Mouse (Mus musculus) brain, embryonic 14.5 days (tissue): ENCODE data around the gene Car1. TPM values are rescaled to one million over a fixed set of nuclear protein-coding genes. Genes with fewer than 3 reads are reported as not detected.
"Not testable (repeated sequence)": the region's sequence is repeated elsewhere in the genome, so short reads cannot be mapped to it uniquely, and the experiment has no call there.

Experiments used
- DNase-seq: peaks from one replicate; pipeline ENCODE4 v3.0.0-alpha.2; 2011; ENCODE audit warnings: low read depth
- CTCF ChIP-seq: fragments of 200-500 bp; IDR thresholded peaks from 2 replicates; pipeline ENCODE4 v1.5.1; 2012; ENCODE audit warnings: inconsistent platforms, mild to moderate bottlenecking, moderate library complexity, borderline replicate concordance; ENCODE audit not compliant: insufficient read depth, insufficient read length; ENCODE audit errors: extremely low read depth
- POLR2A ChIP-seq: fragments of 200-500 bp; IDR thresholded peaks from 2 replicates; pipeline ENCODE4 v1.6.1; 2012; ENCODE audit warnings: mild to moderate bottlenecking, inconsistent platforms, borderline replicate concordance; ENCODE audit not compliant: poor library complexity, insufficient read depth, insufficient read length, severe bottlenecking; ENCODE audit errors: extremely low read depth
- polyA plus RNA-seq: library from polyadenylated mRNA; depleted of rRNA; stranded (reverse); fragments of >200 nt; gene quantifications from 2 replicates; pipeline ENCODE4 v1.2.3, GENCODE M21; 2012; rRNA removed

Gene Car1
- polyA plus RNA-seq = not detected in 2 replicates

DNA sequence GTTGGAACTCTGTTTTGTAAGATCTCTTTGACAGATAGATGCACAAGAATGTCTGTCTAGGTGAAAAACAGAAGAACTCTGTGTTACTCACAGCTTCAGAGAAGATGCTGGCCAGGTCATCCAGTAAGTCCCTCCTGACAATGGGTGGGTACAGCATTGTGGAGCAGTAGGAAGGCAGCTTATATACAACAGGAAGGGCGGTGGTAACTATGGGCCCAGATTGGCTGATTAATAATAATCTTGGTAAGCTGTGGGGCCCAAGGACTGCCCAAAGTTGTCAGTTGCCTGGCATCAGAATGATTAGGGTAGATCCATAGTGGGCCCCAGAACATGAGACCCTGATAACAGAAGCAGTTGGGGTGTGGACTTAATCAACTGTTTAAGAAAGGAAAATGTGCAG, at the start of gene Car1:
Gene Car1 (minus strand): TSS at position 158 of the 400 bp plus-strand sequence.
- TF ChIP-seq POLR2A (no peak), CTCF (no peak)
- DNase-seq = no peak

DNA sequence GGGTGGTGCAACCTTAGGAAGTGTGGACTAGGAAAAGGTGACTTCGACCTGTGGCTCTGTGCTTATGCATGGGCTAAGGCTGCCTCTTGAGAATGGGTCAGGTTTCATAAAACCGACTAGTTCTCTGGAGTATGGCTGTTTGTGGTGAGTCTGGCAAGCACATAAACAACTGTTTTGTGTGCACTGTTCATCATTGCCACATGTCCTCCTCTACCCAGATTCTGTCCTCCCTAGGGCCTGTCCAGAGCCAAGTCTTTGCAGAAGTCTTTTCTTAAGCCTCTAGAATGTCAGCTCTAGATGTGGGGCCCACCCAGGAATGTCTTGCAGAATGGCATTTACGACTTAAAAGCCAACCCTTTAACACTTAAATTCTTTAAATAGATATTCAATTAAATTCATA, 49.7 kb upstream of the Car1 start:
- TF ChIP-seq POLR2A (no peak), CTCF (no peak)
- no peak for DNase-seq

DNA sequence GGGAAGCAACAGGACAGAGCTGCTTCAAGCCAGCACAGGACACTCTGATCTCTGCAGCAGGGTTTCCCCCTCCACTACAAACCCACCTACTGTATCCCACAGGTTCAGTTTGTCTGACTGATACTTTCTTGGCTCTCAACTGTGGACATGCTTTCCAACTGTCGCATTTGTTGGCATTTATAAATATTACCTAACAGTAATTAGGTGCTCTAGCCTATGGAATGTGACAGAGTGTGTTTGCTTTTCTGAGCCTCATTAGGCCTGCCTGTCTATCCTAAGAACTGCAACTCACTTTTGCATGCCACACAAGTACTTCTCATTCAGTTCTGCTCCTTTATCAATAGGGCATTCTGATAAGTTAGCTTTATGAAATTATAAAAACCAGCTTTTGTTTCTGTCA, 46.3 kb upstream of the Car1 start:
- peak; percentile 52 for DNase-seq
- TF ChIP-seq CTCF = no peak
- TF ChIP-seq POLR2A = no peak

DNA sequence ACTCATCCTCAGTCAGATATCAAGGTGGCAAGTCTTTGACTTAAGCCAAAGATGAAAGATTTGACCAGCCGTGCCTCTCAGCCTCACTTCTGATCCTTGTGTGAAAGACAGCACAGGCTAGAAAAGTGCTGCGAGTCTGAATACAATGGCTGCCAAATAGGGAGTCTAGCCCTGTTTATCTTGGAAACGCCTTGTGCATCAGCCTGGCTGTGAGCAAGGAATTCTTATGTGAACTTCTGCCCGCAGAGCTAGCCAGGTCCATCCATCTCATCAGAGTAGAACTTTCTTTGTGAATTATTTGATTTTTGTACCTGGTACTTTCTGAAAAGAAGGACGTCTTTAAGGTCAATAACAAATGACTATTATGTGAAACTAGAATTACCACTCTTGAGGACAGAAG, 45.8 kb upstream of the Car1 start:
- no peak for DNase-seq
- TF ChIP-seq CTCF = no peak
- TF ChIP-seq POLR2A = no peak

DNA sequence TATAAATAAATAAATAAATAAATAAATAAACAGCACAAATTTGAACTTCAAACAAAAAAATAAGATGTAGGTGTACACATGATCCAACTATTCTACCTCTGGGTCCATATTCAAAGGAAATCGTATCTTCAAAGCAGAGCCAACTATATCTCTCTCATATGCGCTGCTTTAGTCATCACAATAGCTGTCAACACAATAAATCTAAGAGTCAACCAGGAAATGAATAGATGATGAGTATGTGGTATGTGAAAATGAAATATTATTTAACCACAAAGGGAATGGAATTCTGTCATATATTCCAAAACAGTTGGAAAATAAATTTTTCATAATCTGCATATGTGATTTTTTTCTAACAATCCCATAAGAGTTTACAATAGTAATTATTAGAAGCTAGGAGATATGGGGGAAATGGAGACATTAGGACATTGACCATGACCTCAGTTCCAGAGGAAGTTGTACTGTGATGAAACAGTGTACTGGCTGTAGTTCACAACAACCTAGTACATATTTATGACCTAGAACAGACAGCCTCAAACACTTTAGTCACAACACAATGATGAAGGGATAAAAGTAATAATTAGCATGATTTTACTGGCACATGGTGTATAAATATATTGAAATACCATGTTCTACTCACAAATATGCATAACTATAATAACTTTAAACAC, 40.6 kb upstream of the Car1 start:
- DNase-seq = no peak
- TF ChIP-seq CTCF (no peak), POLR2A (no peak)

DNA sequence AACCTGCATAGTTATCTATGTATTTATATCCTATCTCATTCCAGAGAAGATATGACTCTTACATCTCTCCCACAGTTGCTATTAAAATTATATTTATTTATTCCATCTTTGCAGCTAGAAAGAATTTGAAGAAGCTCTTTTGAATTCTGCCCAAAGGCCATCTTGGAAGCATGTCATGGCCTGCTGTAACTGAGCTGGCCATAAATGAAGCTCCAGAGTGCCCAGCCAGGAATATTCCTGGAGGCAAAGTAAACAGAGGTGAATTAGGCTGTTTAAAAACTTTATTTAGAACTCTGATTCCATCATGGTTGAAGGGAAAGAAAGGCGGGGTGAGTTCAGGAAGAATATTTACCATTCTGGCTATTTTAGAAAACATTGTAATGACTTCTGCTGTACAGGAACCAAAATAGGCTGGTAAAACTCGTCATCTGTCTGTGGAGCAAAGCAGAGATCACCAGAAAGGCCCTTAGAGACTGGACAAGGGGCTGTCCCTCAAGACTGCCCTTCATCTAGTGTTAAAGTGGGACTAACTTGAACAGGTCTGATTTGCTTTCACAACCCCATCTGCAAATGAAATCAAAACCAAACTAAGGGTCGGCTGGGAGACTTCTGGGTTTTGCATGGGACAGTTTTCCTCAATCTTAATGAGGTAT, 31.4 kb upstream of the Car1 start:
- no peak for DNase-seq
- TF ChIP-seq POLR2A (no peak), CTCF (no peak)

DNA sequence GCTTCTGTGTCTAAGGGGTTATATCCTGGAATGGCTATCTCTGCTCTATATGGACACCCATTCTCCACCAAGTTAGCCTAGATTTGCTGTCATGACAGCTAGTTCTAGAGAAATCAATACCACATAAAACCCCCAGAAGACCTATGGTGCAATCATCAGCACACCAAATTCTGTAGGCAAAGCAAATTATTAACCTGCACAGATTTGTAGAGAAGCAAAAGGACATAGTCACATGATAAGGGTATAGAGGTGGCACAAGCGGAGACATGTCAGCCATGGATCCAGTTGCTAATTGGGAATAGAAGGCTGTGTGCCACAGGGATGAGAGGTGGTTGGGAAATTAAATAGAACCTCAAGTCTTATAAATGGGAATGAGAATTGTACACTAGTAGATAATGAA, 30.8 kb upstream of the Car1 start:
- TF ChIP-seq CTCF (no peak), POLR2A (no peak)
- no peak for DNase-seq

DNA sequence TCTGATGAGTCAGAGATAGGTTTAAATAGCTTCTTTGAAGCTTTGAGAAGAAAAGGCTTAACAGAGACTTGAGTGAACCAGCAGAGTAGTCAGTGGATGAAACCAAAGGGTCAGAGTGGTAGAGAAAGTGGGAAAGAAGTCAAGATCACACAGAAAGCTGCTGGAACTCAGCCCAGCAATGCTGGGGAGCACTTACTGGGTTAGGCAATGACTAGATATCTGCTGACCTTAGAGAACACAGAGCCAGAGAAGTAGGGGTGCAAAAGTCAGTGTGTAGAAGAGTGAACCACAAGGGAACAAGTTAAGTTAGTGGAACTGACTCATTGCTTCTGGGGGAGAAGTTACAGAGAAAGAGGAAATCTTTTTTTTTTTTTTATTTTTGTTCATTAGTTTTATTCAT, 24.6 kb upstream of the Car1 start:
- no peak for TF ChIP-seq CTCF
- DNase-seq = no peak

DNA sequence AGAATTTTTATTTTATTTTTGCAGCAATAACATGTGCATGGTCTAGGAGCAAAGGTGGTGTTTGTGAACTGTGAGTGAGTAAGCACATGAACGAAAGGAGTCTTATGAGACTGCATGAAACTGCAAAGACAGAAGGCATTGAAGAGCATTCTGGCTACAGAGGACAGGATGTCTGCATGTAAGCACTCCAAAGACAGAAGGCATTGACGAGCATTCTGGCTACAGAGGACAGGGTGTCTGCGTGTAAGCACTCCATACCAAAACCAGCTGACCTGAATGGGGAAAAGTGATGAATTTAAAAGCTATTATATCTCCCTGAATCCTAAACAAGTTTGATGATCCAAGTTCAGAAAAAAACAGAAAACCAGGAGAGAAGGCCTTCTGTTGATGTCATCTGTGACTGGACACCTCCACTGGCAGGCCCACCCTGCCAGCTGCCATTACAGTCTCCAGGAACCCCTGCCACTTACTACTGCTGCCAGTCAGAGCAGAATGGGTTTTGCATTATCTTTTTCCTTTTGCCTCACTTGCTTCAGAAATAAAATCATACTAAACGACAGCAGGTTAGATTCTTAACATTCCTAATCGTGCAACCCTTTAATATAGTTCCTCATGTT, 23.2 kb upstream of the Car1 start:
- TF ChIP-seq POLR2A (no peak), CTCF (no peak)
- DNase-seq = no peak

DNA sequence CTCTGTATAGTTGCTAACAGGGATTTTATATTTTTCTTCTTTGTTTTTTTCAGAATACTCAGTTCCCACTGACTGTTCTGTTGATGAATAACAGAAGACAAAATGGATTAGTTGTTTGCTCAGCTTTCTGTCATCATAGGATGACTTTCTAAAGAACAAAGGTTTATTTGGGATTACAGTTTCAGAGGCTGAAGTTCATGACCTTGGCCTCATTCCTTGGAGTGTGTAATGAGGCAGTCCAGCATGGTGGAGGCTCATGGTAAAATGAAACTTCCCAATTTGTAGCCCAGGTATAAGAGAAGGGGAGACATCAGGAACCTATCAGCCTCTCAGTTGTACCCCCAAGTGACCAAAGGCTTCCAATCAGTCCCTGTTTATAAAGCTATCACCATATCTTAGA, 20.7 kb upstream of the Car1 start:
- TF ChIP-seq CTCF (no peak), POLR2A (no peak)
- no peak for DNase-seq

DNA sequence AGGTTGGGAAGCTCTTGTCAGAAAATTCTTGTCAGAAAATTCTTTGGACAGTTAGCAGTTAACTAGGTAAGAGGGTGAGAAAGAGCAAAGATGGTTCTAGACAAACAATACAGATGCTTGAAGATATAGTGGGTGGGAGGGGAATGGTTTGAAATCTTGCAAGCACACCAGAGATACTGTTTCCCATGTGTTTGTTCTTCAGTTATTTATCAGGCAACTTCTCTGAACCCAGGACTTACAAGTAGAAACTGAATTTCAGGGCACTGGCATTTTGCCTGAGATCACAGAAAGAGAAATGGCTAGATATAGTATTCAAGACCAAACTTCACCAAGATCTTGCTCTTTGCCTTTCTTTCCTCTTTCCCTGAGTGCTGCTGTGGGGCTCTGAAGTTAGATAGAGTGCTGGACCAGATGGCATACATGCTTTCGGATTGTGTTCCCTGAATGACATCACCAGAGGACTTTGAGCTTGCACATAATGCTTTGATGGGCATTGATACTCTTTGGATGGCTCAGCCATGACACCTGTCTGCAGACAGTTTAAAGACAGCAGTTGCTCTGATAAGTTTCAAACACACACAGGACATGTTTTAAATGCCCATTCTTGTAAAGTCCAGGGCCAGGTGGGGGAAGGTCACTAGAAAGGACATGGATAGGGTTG, 11.8 kb upstream of the Car1 start:
- TF ChIP-seq POLR2A (no peak), CTCF (no peak)
- no peak for DNase-seq

DNA sequence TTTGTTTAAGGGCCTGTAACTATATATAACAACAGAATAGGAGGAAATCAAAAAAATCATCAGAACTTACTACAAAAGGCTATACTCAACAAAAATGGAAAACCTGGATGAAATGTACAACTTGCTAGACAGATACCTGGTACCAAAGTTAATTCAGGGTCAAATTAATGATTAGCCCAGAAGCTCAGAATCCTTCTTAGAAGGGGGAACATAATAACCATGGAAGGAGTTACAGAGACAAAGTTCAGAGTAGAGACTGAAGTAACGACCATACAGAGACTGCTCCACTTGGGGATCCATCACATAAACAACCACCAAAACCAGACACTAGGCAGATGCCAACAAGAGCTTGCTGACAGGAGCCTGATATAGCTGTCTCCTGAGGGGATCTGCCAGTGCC, 7.2 kb upstream of the Car1 start:
- DNase-seq = not testable (repeated sequence)

DNA sequence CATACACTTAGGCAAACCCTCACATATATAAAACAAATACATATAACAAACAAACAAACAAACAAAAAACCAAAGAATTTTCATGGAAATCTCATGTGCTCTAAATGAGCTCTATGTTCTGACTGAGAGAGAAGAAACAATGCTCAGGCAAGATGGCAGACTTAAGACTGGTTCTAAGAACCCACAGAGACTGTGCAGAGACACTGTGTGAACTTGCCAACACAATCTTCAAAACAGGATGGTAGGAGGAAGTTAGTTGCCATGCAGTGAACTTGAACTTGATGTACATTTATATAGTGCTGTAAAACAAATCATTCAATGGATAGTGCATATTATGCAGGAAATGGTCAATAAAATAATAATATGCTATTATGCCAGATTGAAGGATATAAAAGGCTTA, 1.5 kb downstream of the Car1 start:
- no peak for DNase-seq
- TF ChIP-seq POLR2A = no peak
- TF ChIP-seq CTCF = no peak
